ENCODE assay signal across 13 mouse cellular contexts in genomic region chrX:98682603-98683002, GRCm38 (mm10).
DNase-seq lines count a peak whose midpoint lies in the region; TF ChIP-seq lines count a peak whose summit lies in the region.
"Had no signal": no experiment of that assay in that cellular context is flagged by ENCODE, and none has a peak within 500 bp of the region (broad histone marks: within the 10 kb centered on the region; RNA-seq: fewer than 3 reads in every experiment).

No protein-coding gene starts in this region.

- TF ChIP-seq CTCF in kidney, adult 2 months (conservative IDR thresholded peaks at IDR 0.05; ENCODE audit: insufficient read depth, insufficient read length, low read depth, low read length): no peak
- no peak for TF ChIP-seq CTCF in brain, embryonic 14.5 days (IDR thresholded peaks at IDR 0.05; ENCODE audit: borderline replicate concordance, extremely low read depth, insufficient read depth, insufficient read length)

- no peaks in the 10 kb centered on the region for H3K36me3 ChIP-seq in kidney, adult 2 months (ENCODE audit: control insufficient read depth, insufficient read depth, low read length)
- H3K36me3 ChIP-seq: limb, embryonic 15.5 days had no signal

- TF ChIP-seq POLR2A in kidney, adult 2 months (IDR thresholded peaks at IDR 0.05; ENCODE audit: low read depth, low read length): no peak
- TF ChIP-seq POLR2A in brain, embryonic 14.5 days (IDR thresholded peaks at IDR 0.05; ENCODE audit: borderline replicate concordance, extremely low read depth, insufficient read depth, insufficient read length, poor library complexity, severe bottlenecking): no peak

- DNase-seq in adrenal gland, postnatal 25 days: peak; percentile 1
- DNase-seq in adrenal gland, postnatal 14 days: no peak
- DNase-seq in kidney, adult 2 months: peak; percentile 6
- DNase-seq in kidney, adult 11 months: no peak
- DNase-seq in lung, postnatal 36 days: peak; percentile 1
- no peak for DNase-seq in lung, postnatal 25 days (ENCODE audit: low spot score)
- DNase-seq in brain, embryonic 14.5 days (ENCODE audit: low read depth): peak; percentile 18
- no peak for DNase-seq in yolk sac, embryonic 10.5 days (ENCODE audit: low spot score)
- DNase-seq: cerebellum, adult 2 months; gastrocnemius, postnatal 10 days; layer of hippocampus, postnatal 36 days; thymus, adult 2 months had no signal

- H3K4me3 ChIP-seq in kidney, adult 2 months (ENCODE audit: insufficient read depth, low read depth, low read length): no peak overlapping the region
- H3K4me3 ChIP-seq: limb, embryonic 15.5 days had no signal

- no peaks in the 10 kb centered on the region for H3K27me3 ChIP-seq in kidney, adult 2 months (replicated peaks; ENCODE audit: control insufficient read depth, insufficient read depth, low read length)
- H3K27me3 ChIP-seq: limb, embryonic 15.5 days had no signal

- no peaks in the 10 kb centered on the region for H3K4me1 ChIP-seq in kidney, adult 2 months (ENCODE audit: control insufficient read depth, insufficient read depth, low read length)
- H3K4me1 ChIP-seq: limb, embryonic 15.5 days had no signal

- no peak overlapping the region for H3K27ac ChIP-seq in kidney, adult 2 months (ENCODE audit: insufficient read depth, low read depth, low read length)
- H3K27ac ChIP-seq: limb, embryonic 15.5 days had no signal

Comparison
In these comparisons a context has a peak if more than half of its experiments do, and no peak if none do; other contexts are left out.
1. DNase-seq: peak in adrenal gland, postnatal 25 days (single experiment), kidney, adult 2 months (single experiment), lung, postnatal 36 days (single experiment) and brain, embryonic 14.5 days (single experiment); none in adrenal gland, postnatal 14 days (single experiment), kidney, adult 11 months (single experiment), lung, postnatal 25 days (single experiment) and yolk sac, embryonic 10.5 days (single experiment).